Mouse (Mus musculus): Measurements from ENCODE around the gene Dync2li1. TPM values are rescaled to one million over a fixed set of nuclear protein-coding genes. Genes with fewer than 3 reads are reported as not detected.

The Dync2li1 gene
- polyA plus RNA-seq, 1 experiment from 2014 or later = 26.8 TPM

DNA sequence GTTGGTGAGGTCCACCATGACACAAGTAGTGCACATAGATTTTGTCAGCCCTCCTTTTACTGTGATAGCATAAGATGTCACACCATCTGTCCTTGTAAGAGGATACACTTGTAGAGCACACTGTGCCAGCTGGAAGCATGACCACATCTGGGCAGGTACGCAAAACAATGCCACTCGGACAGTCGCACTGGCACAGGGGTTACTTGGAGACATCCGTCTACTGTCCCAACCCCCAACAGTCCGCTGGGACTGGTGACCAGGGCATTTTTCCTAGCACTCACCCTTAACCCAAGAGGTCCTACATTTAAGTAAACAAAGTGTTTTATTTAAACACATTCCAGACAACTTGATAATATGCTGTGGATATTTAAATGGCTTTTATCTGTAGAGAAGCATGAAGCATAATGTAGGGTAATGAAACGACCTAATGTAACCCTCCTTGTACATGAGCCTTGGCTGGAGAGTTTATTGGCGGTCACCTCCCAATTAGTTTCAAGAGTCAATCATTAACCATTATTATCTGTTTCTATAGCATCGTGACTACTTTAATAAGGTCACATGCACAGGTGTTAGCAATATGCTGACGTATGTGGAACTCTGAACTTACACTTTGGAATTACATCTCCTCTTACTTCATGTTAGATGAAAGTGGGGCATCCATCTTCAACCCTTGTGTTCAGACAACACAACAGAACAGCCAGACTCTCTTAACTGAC, 24.2 kb downstream of the Dync2li1 start:
- Histone ChIP-seq H3K36me3 (peaks cover 8% of the 10 kb centered on the region; the same call in 1 of the 2 replicates), H3K27me3 (no peaks in the 10 kb centered on the region), H3K9ac (no peak overlapping the region), H3K9me3 (no peaks in the 10 kb centered on the region), H3K4me2 (no peak overlapping the region), H3K4me3 (no peak overlapping the region), H3K4me1 (peaks cover 3% of the 10 kb centered on the region), H3K27ac (no peak overlapping the region)
- ATAC-seq (ENCODE audit: insufficient number of reproducible peaks, low FRiP score, low TSS enrichment, low read depth) = no peak
- WGBS = 83% methylated on average over 9 of the region's 9 CpGs

- Histone ChIP-seq H3K27me3 (no peaks in the 10 kb centered on the region), H3K4me2 (no peak overlapping the region), H3K9me3 (no peaks in the 10 kb centered on the region), H3K9ac (no peak overlapping the region), H3K36me3 (peaks cover 8% of the 10 kb centered on the region; the same call in 1 of the 2 replicates), H3K4me3 (no peak overlapping the region), H3K4me1 (peaks cover 5% of the 10 kb centered on the region; the same call in 1 of the 2 replicates), H3K27ac (no peak overlapping the region)
- WGBS = 87% methylated on average over 9 of the region's 9 CpGs
- no peak for ATAC-seq (ENCODE audit: insufficient number of reproducible peaks, low FRiP score, low TSS enrichment, low read depth)
Measured at GRCm38 (mm10) chr17:84653544-84653943, 27.2 kb downstream of the Dync2li1 start.

DNA sequence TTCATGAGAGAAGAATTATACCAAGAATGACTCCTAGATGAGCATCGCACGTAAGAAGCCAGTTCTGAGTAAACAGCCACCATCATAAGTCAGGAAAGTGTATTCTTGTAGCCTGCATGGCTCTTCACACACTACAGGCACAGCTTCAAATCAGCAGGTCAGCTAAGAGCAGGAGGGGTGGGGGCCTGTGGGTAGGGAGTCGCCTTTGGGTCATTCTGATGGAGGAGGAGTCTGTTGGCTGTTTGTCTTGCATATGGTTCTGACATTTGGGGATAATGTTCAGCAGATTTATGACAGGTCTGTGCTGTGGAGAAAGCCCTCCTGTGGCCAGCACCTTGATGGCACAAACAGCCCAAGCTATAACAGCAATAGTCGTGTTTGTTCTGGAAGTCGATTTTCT, 29.9 kb downstream of the Dync2li1 start:
- no peak overlapping the region for H3K4me2 ChIP-seq
- no peak overlapping the region for H3K27ac ChIP-seq
- H3K4me1 ChIP-seq = peaks cover 5% of the 10 kb centered on the region; the same call in 1 of the 2 replicates
- no peak overlapping the region for H3K9ac ChIP-seq
- H3K36me3 ChIP-seq = peaks cover 8% of the 10 kb centered on the region; the same call in 1 of the 2 replicates
- H3K4me3 ChIP-seq = no peak overlapping the region
- no peak for ATAC-seq (ENCODE audit: insufficient number of reproducible peaks, low FRiP score, low TSS enrichment, low read depth)
- WGBS = 78% methylated on average over 5 of the region's 5 CpGs
- no peaks in the 10 kb centered on the region for H3K9me3 ChIP-seq
- no peaks in the 10 kb centered on the region for H3K27me3 ChIP-seq

DNA sequence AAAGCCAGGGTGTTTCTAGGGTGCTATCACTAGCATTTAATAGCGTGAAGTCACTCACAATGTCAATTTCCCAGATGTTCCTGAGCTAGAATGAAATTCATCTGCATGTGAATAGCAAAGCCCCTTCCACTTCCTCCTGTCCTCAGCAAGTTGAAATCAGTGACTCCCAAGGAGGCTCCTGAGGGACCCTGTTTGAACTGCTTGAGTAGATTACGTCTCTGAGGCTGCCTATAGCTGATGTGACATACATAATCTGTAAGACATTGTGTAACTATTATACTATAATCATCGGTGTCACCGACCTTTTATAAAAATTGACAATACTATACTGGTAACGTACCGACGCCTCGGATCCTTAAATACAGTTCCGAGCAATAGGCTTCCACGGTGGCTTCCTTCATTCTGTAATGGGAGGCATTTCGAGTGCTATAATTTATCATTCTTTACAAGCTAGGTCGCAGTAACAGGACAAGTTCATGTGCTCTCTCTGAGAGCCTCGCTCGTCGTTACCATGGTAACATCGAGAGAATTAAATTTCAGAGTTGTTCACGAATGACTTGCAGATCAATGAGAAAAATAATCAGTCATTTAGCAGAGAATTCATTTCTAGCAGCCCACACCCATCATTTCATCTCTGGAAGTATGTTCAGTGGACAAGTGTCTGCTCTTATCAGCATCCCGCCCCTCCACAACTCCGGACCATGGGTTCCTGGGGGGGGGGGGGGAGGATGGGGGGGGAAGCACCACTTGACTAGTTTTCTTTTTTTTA, 30.5 kb downstream of the Dync2li1 start:
- Histone ChIP-seq H3K9me3 (no peaks in the 10 kb centered on the region), H3K9ac (no peak overlapping the region), H3K27ac (no peak overlapping the region), H3K4me1 (peaks cover 5% of the 10 kb centered on the region; the same call in 1 of the 2 replicates), H3K4me2 (no peak overlapping the region), H3K36me3 (peaks cover 8% of the 10 kb centered on the region; the same call in 1 of the 2 replicates), H3K4me3 (no peak overlapping the region), H3K27me3 (no peaks in the 10 kb centered on the region)
- ATAC-seq (ENCODE audit: insufficient number of reproducible peaks, low FRiP score, low TSS enrichment, low read depth) = no peak
- 75% methylated on average over 19 of the region's 19 CpGs for WGBS

GRCm38 (mm10) chr17:84657422-84657732, 31.1 kb downstream of the Dync2li1 start:
- Histone ChIP-seq H3K27ac (0 out of 2 replicates have a peak overlapping the region, but pooled peaks have one; percentile 12), H3K36me3 (peaks cover 8% of the 10 kb centered on the region; the same call in 1 of the 2 replicates), H3K27me3 (no peaks in the 10 kb centered on the region), H3K4me3 (no peak overlapping the region), H3K9me3 (no peaks in the 10 kb centered on the region), H3K4me2 (no peak overlapping the region), H3K9ac (no peak overlapping the region), H3K4me1 (peaks cover 5% of the 10 kb centered on the region; the same call in 1 of the 2 replicates)
- WGBS = 51% methylated on average over 3 of the region's 3 CpGs
- ATAC-seq (ENCODE audit: insufficient number of reproducible peaks, low FRiP score, low TSS enrichment, low read depth) = no peak

- WGBS = 54% methylated on average over 7 of the region's 7 CpGs
- no peak for ATAC-seq (ENCODE audit: insufficient number of reproducible peaks, low FRiP score, low TSS enrichment, low read depth)
- Histone ChIP-seq H3K9me3 (no peaks in the 10 kb centered on the region), H3K27me3 (no peaks in the 10 kb centered on the region), H3K27ac (0 out of 2 replicates have a peak overlapping the region, but pooled peaks have one; percentile 12), H3K9ac (no peak overlapping the region), H3K4me1 (peaks cover 5% of the 10 kb centered on the region; the same call in 1 of the 2 replicates), H3K4me3 (no peak overlapping the region), H3K4me2 (no peak overlapping the region), H3K36me3 (peaks cover 8% of the 10 kb centered on the region; the same call in 1 of the 2 replicates)
Measured at GRCm38 (mm10) chr17:84657782-84658181, 31.5 kb downstream of the Dync2li1 start.

DNA sequence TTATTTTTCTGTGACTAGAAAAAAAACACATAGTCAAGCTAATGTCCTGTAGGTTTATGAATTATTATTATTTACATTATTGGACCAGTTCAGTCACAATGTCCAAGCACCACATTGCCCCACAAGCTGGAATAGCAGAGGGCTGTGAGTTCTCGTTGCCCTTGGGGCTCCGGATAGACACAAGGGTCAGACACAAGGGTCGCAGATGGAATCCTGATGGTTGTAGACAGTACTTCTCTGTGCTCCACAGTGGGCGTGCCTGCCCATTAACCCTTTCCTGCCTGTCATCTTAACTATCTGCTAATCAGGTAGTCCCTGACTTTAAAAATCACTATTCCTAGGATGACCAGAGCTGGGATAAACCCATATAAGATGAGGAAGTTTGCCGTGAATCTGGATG, 31.9 kb downstream of the Dync2li1 start:
- no peak for ATAC-seq (ENCODE audit: insufficient number of reproducible peaks, low FRiP score, low TSS enrichment, low read depth)
- 39% methylated on average over 5 of the region's 5 CpGs for WGBS
- no peaks in the 10 kb centered on the region for H3K27me3 ChIP-seq
- no peak overlapping the region for H3K9ac ChIP-seq
- H3K9me3 ChIP-seq = no peaks in the 10 kb centered on the region
- H3K36me3 ChIP-seq = peaks cover 4% of the 10 kb centered on the region; the same call in 1 of the 2 replicates
- H3K4me3 ChIP-seq = no peak overlapping the region
- no peak overlapping the region for H3K27ac ChIP-seq
- peaks cover 5% of the 10 kb centered on the region; the same call in 1 of the 2 replicates for H3K4me1 ChIP-seq
- no peak overlapping the region for H3K4me2 ChIP-seq

DNA sequence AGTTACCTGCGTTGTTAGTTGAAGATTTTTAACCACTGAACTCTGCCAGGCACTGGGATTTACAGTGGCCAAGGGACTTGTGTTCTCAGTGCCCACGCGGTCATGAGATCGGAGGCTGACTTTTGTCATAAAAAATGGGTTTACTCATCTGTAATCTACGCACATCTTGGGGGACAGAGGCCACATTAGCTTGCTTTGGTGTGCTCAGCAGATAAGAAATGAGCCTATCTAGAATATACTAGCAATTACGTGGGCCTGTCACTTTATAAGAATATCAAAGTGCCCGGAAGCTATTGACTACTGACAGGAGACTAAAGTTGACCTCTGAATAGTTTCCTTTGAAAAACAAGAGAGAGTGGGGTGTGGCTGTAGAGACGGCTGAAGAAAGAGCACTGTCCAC, 32.7 kb downstream of the Dync2li1 start:
- no peaks in the 10 kb centered on the region for H3K27me3 ChIP-seq
- no peak overlapping the region for H3K9ac ChIP-seq
- no peaks in the 10 kb centered on the region for H3K36me3 ChIP-seq
- H3K4me1 ChIP-seq = peaks cover 7% of the 10 kb centered on the region; the same call in 1 of the 2 replicates
- ATAC-seq (ENCODE audit: insufficient number of reproducible peaks, low FRiP score, low TSS enrichment, low read depth) = no peak
- H3K9me3 ChIP-seq = no peaks in the 10 kb centered on the region
- no peak overlapping the region for H3K4me2 ChIP-seq
- H3K4me3 ChIP-seq = no peak overlapping the region
- WGBS = 82% methylated on average over 8 of the region's 8 CpGs
- no peak overlapping the region for H3K27ac ChIP-seq

DNA sequence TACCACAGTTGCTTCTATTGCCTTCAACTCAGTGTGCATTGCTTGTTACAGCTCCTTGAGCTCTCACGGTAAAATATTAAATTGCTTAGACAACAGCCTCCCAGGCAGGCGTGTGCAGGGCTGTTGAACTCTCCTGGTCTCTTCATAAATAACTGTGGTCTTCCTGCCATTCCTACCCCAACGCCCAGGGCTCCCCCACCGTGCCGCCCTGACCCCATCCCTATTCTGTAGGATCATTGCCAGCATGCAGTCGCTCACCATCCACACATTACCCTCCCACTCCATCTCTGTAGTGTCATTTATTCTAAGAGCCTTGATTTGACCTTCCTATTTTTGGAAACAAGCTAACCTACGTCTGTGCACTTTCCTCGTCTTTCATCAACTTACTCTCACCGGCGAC, 38.8 kb downstream of the Dync2li1 start:
- no peaks in the 10 kb centered on the region for H3K36me3 ChIP-seq
- no peak for ATAC-seq (ENCODE audit: insufficient number of reproducible peaks, low FRiP score, low TSS enrichment, low read depth)
- no peak overlapping the region for H3K4me2 ChIP-seq
- 38% methylated on average over 10 of the region's 10 CpGs for WGBS
- no peak overlapping the region for H3K4me3 ChIP-seq
- H3K9me3 ChIP-seq = no peaks in the 10 kb centered on the region
- peaks cover 13% of the 10 kb centered on the region; the same call in 1 of the 2 replicates for H3K4me1 ChIP-seq
- no peak overlapping the region for H3K9ac ChIP-seq
- no peak overlapping the region for H3K27ac ChIP-seq
- H3K27me3 ChIP-seq = no peaks in the 10 kb centered on the region

- H3K27ac ChIP-seq = no peak overlapping the region
- no peaks in the 10 kb centered on the region for H3K36me3 ChIP-seq
- H3K27me3 ChIP-seq = no peaks in the 10 kb centered on the region
- peaks cover 13% of the 10 kb centered on the region; the same call in 1 of the 2 replicates for H3K4me1 ChIP-seq
- 26% methylated on average over 9 of the region's 9 CpGs for WGBS
- H3K4me3 ChIP-seq = no peak overlapping the region
- H3K9me3 ChIP-seq = no peaks in the 10 kb centered on the region
- H3K4me2 ChIP-seq = no peak overlapping the region
- H3K9ac ChIP-seq = no peak overlapping the region
- ATAC-seq (ENCODE audit: insufficient number of reproducible peaks, low FRiP score, low TSS enrichment, low read depth) = no peak
Measured at GRCm38 (mm10) chr17:84665691-84666090, 39.4 kb downstream of the Dync2li1 start.

- peaks cover 13% of the 10 kb centered on the region; the same call in 1 of the 2 replicates for H3K4me1 ChIP-seq
- no peak overlapping the region for H3K9ac ChIP-seq
- no peak for ATAC-seq (ENCODE audit: insufficient number of reproducible peaks, low FRiP score, low TSS enrichment, low read depth)
- H3K9me3 ChIP-seq = no peaks in the 10 kb centered on the region
- WGBS = 86% methylated on average over 3 of the region's 3 CpGs
- no peak overlapping the region for H3K27ac ChIP-seq
- H3K27me3 ChIP-seq = no peaks in the 10 kb centered on the region
- no peak overlapping the region for H3K4me3 ChIP-seq
- no peaks in the 10 kb centered on the region for H3K36me3 ChIP-seq
- no peak overlapping the region for H3K4me2 ChIP-seq
Measured at GRCm38 (mm10) chr17:84667848-84668247, 41.6 kb downstream of the Dync2li1 start.
